Mouse (Mus musculus): ENCODE measurements around the gene Tepp.

Gene Tepp

DNA sequence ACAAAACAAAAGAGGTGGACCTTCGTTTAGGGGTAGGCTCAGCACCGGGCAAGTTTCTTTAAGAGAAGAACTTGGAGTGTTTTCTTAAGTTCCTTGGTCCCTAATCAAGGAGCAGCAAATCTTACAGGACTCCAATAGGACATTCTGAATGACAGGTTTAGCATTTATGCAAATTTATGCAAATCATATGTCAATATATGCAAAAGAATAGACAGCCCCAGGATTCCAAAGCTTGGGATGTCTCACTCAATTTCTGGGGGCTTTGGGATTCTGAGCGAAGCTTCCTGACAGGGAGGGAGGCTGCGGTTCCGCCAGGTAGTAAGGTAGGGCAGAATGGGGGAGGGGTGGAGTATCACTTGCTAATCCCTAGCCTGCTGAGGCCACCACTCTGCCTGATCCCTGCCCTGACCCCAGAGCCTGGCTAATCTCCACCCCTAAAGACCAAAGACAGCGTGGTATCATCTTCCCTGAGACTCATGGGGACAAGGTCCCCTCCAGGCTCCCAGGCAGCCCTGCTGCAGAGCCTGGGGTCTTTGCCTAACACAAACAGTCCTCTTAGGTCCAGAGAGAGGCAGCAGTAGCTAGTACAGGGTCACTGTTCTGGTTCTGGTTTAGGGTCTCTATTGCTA, at the start of gene Tepp:
Tepp (plus strand) TSS at position 225 of the 629 bp plus-strand sequence.
- DNase-seq (ENCODE audit: low spot score in 2 of 2) = no peak

DNA sequence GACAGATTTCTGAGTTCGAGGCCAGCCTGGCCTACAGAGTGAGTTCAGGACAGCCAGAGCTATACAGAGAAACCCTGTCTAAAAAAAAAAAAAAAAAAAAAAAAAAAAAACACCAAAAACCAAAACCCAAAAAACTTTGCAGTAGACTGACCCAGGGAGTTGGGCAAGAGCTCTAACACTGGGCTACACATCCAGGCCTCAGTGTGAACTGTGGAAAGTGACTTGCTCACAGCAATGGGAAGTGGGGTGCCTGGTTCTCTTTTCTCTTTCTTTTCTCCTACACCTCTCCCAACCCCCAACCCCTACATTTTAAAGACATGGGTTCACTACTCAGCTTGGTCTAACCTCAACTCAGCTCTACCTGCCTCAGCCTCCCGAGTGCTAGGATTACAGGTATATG, 48.2 kb upstream of the Tepp start:
- DNase-seq (ENCODE audit: low spot score in 2 of 2) = no peak

- no peak for DNase-seq (ENCODE audit: low spot score in 2 of 2)
These were observed 39.9 kb upstream of the Tepp start for GRCm38 (mm10) chr8:95270501-95270900.

DNA sequence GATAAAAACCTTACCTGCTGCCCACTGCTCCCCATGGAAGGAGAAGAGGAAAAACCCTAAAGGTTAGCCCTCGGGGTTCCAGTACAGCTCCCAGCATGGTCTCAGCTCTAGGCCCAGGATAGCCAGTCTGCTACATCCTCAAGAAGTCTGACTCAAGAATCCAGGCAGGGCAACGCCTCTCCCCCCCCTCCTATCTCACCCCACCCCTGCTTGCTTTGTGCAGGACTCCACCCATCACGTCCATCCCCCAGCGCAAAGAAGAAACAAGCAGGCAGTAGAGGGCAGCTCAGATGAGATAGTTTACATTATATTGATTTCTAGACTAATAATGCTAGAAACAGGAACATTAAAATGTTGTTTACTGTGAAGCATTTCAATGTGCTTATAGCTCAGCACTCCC, 38.5 kb upstream of the Tepp start:
- no peak for DNase-seq (ENCODE audit: low spot score in 2 of 2)

DNA sequence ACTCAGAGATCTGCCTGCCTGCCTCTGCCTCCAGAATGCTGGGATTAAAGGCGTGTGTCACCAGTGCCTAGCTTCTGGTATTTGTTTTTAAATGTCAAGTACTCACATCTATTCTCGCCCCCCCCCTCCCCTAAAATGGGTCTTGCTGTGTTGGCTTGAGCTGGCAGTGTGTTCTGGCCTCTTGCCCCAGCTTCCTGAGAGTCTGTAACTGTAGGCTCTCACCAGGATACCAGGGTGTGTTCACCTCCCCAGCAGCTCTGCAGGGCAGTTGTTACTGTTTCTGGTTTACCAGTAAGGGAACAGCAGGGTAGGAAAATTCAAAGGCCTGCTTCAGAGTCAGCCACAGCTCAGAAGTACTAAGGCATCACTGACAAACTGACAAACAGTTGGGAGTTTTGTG, 37.5 kb upstream of the Tepp start:
- DNase-seq (ENCODE audit: low spot score in 2 of 2) = no peak

DNA sequence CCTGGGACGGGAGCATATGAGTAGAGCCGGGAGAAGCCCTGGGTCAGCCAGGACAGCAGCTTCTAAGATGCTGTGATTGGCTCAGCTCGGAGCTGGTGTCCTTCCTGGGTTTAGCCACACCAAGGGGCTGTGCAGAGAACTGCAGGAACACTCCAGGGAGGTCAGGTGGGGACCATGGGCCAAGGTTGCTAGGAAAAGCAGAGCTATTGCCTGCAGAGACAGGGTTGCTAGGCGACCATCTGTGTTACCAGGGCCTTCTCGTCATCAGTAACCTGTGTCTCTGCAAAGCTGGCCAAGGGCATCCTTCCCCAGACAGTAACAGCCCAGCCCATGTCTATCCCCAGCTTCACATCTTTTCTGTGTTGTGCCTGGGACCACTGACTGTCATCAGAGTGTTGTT, 28.9 kb upstream of the Tepp start:
- DNase-seq (ENCODE audit: low spot score in 2 of 2) = no peak

DNA sequence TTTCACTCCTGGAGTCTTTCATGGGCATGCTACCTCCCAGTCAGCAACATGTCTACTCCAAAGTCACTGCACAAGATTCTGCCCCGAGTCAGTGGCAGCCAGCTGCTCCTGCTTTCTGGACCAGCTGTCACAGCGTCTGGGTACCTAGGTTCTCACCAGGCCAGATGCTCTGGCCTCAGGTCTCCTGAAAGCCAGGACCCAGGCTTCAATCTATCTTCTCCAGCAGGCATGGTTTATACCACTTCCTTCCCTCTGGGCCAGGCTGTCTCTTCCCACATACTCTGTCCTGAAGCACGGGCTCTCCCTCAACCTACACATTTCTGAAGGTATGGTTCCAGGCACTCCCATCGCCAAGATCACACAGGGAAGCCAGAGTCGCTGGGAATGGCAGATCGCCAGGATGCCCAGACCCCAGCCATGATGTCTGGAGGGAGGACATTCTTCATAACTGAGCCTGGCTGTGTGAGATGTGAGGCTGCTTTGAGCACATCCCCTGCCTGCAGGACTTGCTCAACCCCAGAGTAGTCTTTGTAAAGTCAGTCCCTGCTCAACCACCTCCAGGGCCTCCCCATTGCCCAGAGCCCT, 21.2 kb upstream of the Tepp start:
- no peak for DNase-seq (ENCODE audit: low spot score in 2 of 2)

DNA sequence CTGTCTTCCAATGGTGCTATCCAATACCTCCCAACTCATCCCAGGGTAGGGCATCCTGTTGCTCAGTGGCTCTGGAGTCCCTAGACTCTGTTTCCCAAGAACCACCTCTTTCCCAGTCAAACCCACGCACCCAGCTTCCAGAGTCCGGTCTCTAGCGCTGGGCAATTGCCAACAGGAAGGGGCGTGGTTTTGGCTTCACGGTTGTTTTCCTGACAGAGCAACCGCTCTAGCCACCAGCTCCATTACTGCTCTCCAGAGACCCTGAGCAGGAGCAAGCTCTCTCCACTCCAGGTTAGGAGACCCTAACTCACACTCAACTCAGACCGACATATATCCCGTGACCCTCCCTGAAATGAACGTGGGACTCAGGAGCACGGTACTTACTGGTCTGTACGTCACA, 17.2 kb upstream of the Tepp start:
- peak in 1 of 2 experiments; percentile 13 for DNase-seq (ENCODE audit: low spot score in 2 of 2)

DNA sequence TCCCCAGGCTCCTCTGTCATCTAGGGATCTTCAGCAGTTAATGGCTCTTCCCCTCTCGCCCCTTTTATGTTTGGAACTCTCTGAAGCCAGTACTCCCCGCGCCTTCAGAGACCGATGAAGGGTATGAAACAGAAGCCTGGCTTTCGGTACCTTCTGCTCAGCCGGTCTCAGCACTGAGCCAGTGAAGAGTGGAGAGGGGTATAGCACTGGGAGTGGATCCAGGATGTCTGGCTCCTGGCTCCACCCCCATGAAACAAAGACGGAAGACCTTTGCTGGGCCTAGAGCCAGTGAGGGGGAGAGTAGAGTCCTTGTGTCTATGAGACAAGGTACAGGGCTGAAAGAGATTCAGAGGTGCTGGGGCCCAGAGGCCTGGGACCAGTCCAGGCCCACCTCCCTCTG, 16.5 kb upstream of the Tepp start:
- no peak for DNase-seq (ENCODE audit: low spot score in 2 of 2)

DNA sequence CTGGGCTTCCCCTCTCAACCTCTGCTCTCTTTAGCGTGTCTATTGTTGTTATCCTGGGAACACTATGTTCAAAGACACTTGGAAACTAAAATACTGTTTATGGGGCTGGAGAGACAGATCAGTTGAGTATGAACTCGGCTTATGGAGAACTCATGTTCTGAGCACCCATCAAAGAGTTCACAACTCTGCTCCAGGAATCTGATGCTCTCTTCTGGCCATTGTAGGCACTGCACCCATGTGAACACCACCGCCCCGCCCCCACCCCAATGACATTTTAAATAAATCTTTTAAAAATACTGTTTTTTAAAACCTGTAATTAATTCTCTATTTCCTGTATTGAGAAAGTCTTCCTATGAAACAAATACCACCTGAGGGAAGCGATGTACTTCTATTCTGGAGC, 8.0 kb upstream of the Tepp start:
- no peak for DNase-seq (ENCODE audit: low spot score in 2 of 2)

DNA sequence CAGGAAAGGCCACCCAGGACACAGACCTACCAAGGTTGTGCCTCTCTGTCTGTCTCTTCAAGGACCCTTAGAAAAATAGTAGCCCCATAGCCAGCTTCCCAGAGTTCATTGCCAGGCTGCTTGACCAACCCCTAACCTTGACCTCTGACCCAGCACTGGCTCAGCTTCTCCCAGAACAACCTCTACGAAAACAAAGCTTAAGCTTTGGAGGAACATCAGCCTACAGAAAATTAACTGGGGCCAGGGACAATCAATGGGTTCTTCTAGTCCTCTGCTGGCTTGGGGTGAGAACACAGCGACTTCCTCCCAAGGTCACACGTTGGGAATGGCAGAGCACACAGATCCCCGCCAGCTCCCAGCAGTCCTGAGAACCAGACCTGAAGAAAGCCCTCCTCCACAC, 4.8 kb upstream of the Tepp start:
- DNase-seq (ENCODE audit: low spot score in 2 of 2) = no peak

DNA sequence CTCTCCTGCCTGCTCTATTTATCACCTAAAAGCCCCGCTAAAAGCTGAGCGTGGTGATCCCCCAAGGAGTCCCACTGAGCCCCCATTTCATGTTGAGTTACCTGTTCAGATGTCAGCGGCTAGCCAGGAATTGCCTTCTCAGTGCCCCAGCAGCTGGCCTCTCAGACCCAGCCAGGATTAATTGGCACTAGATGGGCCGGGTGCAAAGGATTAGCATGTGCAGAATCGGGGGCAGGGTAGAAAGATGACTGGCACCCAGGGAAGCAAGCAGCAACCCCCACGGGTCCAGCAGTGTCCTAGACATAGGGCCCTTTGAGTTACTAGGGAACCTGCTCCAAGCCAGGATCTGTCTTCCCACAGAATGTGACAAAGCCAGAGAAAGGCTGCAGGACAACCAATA, 3.9 kb upstream of the Tepp start, which contains the start of gene Cngb1:
Cngb1 (minus strand) TSS at position 155 of the 400 bp plus-strand sequence.
- no peak for DNase-seq (ENCODE audit: low spot score in 2 of 2)

DNA sequence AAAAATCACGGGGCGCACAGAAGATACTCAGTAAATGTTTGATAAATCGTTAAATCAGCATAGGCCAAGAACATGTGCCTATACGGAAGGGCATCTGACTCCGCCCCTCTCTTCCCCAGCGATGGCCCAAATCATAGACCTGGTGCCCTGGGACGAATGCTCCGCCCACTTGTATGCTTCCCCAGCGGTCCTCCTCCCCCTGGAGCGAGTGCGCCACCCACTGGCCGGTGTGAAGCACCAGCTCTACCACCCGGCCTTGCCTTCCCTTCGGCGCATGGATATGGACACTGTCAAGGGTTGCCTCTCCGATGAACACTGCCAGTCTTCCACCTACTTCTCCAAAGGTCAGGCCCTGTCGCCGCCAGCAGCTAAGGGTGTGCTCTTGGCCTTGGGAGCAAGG, 2.5 kb downstream of the Tepp start:
- DNase-seq (ENCODE audit: low spot score in 2 of 2) = no peak

- no peak for DNase-seq (ENCODE audit: low spot score in 2 of 2)
These were observed 3.5 kb downstream of the Tepp start for GRCm38 (mm10) chr8:95313857-95314256.

DNA sequence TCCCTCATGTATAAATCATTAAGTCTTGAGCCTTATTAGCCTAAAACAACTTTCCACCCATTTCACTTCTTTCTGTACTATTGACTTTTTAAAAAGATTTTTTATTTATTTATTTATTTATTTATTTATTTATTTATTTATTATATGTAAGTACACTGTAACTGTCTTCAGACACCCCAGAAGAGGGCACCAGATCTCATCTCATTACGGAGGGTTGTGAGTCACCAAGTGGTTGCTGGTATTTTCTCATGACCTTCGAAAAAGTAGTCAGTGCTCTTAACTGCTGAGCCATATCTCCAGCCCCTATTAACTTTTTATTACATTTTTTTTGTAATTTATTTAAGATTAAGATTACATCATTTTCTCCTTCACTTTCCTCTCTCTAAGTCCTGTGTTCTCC, 4.3 kb downstream of the Tepp start:
- DNase-seq (ENCODE audit: low spot score in 2 of 2) = no peak

DNA sequence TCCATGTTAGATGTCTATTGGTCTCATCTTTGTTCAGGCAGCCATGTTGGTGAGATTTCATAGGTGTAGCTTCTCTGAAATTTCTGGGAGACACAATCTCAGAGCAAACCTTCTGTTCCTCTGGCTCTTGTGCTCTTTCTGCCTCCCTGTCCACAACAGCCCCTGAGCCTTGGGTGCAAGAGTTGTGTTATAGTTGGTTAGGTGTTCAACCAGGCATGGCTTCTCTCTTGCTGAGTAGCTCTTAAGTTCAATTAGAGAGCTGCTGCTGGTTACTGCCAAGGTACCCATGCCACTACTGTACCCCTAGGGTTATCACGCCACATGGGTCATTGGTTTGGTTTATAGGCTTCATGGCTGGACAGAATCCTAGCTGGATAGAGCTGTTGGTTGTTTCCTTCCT, 5.0 kb downstream of the Tepp start:
- DNase-seq (ENCODE audit: low spot score in 2 of 2) = no peak

GRCm38 (mm10) chr8:95320224-95321139, 10.1 kb downstream of the Tepp start:
- DNase-seq (ENCODE audit: low spot score in 2 of 2) = peak; percentile 53 to 70

DNA sequence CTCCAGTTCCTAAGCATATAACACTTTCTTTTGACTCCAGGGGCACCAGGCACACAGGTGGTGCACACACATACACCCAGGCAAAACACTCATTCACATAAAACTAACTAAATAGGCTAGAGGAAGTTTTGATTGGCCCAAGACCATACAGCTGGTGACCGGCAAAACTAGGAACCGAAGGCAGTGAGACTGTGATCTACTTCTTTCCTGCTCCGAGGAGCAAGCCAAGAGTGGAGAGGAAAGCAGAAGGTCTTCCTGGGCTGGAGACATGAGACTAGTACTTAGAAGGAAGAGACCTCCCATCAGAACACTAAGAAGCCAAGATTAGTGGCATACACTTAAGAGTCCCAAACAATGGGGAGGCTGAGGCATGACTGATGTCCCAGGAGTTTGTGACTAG, 12.8 kb downstream of the Tepp start:
- DNase-seq (ENCODE audit: low spot score in 2 of 2) = no peak

- no peak for DNase-seq (ENCODE audit: low spot score in 2 of 2)
These were observed 14.3 kb downstream of the Tepp start for GRCm38 (mm10) chr8:95324646-95325045.

DNA sequence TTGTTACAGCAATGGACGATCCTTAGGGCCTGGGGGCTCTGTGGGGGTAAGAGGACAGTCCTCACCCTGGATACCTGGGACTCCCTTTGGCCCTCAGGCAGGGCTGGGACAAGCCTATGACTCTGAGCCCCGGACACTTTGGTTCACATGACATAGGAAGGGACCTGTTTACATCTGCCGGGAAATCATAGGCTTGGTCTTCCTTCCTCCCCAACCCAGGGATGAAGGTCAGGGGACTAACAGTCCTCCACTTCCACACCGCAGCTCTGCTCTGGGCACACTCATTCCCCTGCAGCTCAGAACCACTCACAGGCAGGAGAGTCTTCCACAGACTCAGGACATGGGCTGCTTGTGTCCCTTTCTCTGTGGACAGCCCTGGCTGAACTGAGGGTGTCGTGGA, 16.5 kb downstream of the Tepp start:
- DNase-seq (ENCODE audit: low spot score in 2 of 2) = no peak

GRCm38 (mm10) chr8:95327866-95328465, 17.6 kb downstream of the Tepp start:
- no peak for DNase-seq (ENCODE audit: low spot score in 2 of 2)

DNA sequence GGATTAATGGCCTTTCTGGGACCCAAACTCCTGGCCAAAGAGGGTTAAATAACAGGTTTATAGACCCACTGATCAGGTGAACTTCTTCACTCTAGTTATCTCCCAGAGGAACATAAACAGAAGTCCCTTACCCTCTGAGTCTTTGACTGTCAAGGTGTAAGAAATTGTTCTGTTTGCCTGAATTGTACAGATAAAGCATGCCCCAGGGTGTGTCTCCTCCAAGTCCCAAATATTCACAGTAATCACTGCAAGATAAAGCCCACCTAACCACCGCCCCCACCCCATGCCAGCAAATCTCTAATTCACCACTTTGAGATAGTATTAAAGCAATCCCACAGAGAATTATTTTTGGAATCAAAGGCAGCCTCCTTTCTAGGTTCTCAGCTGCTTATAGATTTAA, 20.0 kb downstream of the Tepp start:
- no peak for DNase-seq (ENCODE audit: low spot score in 2 of 2)
